In the genomic region with DNA sequence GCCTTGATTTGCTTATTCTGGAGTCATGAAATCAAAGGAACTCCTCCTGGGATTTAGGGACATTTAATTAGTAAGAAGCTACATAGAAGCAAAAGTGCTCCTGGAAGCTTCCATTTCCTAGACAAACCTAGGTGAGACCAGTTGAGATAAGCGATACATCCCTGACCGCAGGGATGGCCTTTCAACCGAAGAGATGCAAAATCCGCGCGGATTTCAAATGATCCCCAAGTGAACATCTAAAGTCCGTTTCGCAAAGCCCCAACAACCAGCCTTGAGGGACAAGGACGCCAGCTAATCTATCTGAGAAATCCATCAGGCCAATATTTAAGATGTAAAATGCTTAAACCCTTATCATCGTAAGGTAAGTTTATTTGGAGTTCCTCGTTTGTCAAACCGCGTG, we compare ENCODE assay signal across 9 mouse cellular contexts. TPM values are rescaled to one million over a fixed set of nuclear protein-coding genes. Genes with fewer than 3 reads are reported as not detected.
DNase-seq lines count a peak whose midpoint lies in the region; ATAC-seq and TF ChIP-seq lines count a peak whose summit lies in the region.
"Had no signal": no experiment of that assay in that cellular context is flagged by ENCODE, and none has a peak within 500 bp of the region (broad histone marks: within the 10 kb centered on the region; RNA-seq: fewer than 3 reads in every experiment).

No protein-coding gene starts in this region.

- DNase-seq in adrenal gland, postnatal 36 days: peak; percentile 5 to 15
- no peak for DNase-seq in adrenal gland, postnatal 25 days
- no peak for DNase-seq in spleen, adult 2 months (ENCODE audit: low read depth in 1 of 2, low spot score in 2 of 2)
- DNase-seq in spleen, adult 18-20 months: no peak
- no peak for DNase-seq in midbrain, embryonic 10.5 days (ENCODE audit: low spot score)
- DNase-seq in gastrocnemius, adult 18-20 months (ENCODE audit: low spot score): no peak
- no peak for DNase-seq in urinary bladder, adult 2 months (ENCODE audit: low spot score)

- H3K4me2 ChIP-seq in intestine, embryonic 15.5 days (replicated peaks): peak overlapping the region; percentile 64

- H3K4me1 ChIP-seq in spleen, adult 2 months (ENCODE audit: control insufficient read depth, insufficient read depth, insufficient read length): no peaks in the 10 kb centered on the region
- no peaks in the 10 kb centered on the region for H3K4me1 ChIP-seq in intestine, embryonic 15.5 days (replicated peaks)
- peaks cover 13% of the 10 kb centered on the region for H3K4me1 ChIP-seq in midbrain, embryonic 10.5 days

- no peaks in the 10 kb centered on the region for H3K9me3 ChIP-seq in intestine, embryonic 15.5 days
- H3K9me3 ChIP-seq in midbrain, embryonic 10.5 days (replicated peaks): no peaks in the 10 kb centered on the region

- no peak; the same call in 1 of the 2 replicates for TF ChIP-seq POLR2A in spleen, adult 2 months (IDR thresholded peaks at IDR 0.05; ENCODE audit: low read depth, low read length)

- H3K9ac ChIP-seq in intestine, embryonic 15.5 days: peak overlapping the region; percentile 56

- TF ChIP-seq CTCF in spleen, adult 2 months (IDR thresholded peaks at IDR 0.05; ENCODE audit: extremely low read depth, insufficient read depth, insufficient read length, insufficient replicate concordance): no peak

- no peaks in the 10 kb centered on the region; the same call in 1 of the 2 replicates for H3K36me3 ChIP-seq in spleen, adult 2 months (ENCODE audit: control insufficient read depth, insufficient read depth, low read length)
- no peaks in the 10 kb centered on the region for H3K36me3 ChIP-seq in intestine, embryonic 15.5 days
- no peaks in the 10 kb centered on the region for H3K36me3 ChIP-seq in midbrain, embryonic 10.5 days

- no peaks in the 10 kb centered on the region for H3K27me3 ChIP-seq in spleen, adult 2 months (ENCODE audit: control insufficient read depth, insufficient read depth, low read length)
- H3K27me3 ChIP-seq in intestine, embryonic 15.5 days (replicated peaks): no peaks in the 10 kb centered on the region
- H3K27me3 ChIP-seq in midbrain, embryonic 10.5 days (ENCODE audit: low read depth, poor library complexity, severe bottlenecking): no peaks in the 10 kb centered on the region

- WGBS in spleen, adult 2 months: 1% methylated on average over 13 of the region's 13 CpGs
- 1% methylated on average over 13 of the region's 13 CpGs for WGBS in intestine, embryonic 15.5 days
- WGBS in midbrain, embryonic 10.5 days: 3% methylated on average over 13 of the region's 13 CpGs

- no peak overlapping the region for H3K27ac ChIP-seq in spleen, adult 2 months (ENCODE audit: insufficient read depth, low read length)
- no peak overlapping the region for H3K27ac ChIP-seq in intestine, embryonic 15.5 days
- H3K27ac ChIP-seq in midbrain, embryonic 10.5 days (replicated peaks): peak overlapping the region; percentile 84

- ATAC-seq in intestine, embryonic 15.5 days: no peak

- H3K4me3 ChIP-seq in spleen, adult 2 months (ENCODE audit: extremely low read depth, insufficient read depth, insufficient read length): peak overlapping the region; percentile 83
- peak overlapping the region; percentile 68 for H3K4me3 ChIP-seq in intestine, embryonic 15.5 days (replicated peaks)
- peak overlapping the region; percentile 70 for H3K4me3 ChIP-seq in midbrain, embryonic 10.5 days

RNA-seq across cellular contexts. Expression of gene Rpp40, which starts 0.8 kb away (rescaled TPM):
- 10 to 100 TPM; 13.9 to 20.8 TPM for total RNA-seq in adrenal gland, postnatal 36 days (2021)
- total RNA-seq in adrenal gland, postnatal 25 days (2021): 19.0 and 20.7 TPM in 2 replicates
- polyA plus RNA-seq in spleen, adult 2 months (2012; rRNA removed): 2.1 and 3.1 TPM in 2 replicates
- polyA plus RNA-seq in intestine, embryonic 15.5 days (2015; fragmentation: Nextera tagmentation; extraction: Ambion mirVana): 21.6 and 23.8 TPM in 2 replicates
- polyA plus RNA-seq in midbrain, embryonic 10.5 days (2016; fragmentation: Nextera tagmentation; extraction: Ambion mirVana): 21.8 and 25.6 TPM in 2 replicates
- 10 to 100 TPM; 11.8 to 17.2 TPM for total RNA-seq in gastrocnemius, adult 18-20 months (2021)
- 7.2 and 7.6 TPM in 2 replicates for polyA plus RNA-seq in urinary bladder, adult 2 months (2012; rRNA removed)

RNA-seq across cellular contexts. Expression of gene Ppp1r3g, which starts 53.3 kb away (rescaled TPM):
- 1 to 10 TPM in 1 of 2 experiments, under 1 TPM in 1; 0.79 to 3.7 TPM for total RNA-seq in adrenal gland, postnatal 36 days (2021)
- total RNA-seq in adrenal gland, postnatal 25 days (2021): 0.38 and 0.43 TPM in 2 replicates
- not detected in 2 replicates for polyA plus RNA-seq in spleen, adult 2 months (2012; rRNA removed)
- polyA plus RNA-seq in intestine, embryonic 15.5 days (2015; fragmentation: Nextera tagmentation; extraction: Ambion mirVana): 0.70 and 0.71 TPM in 2 replicates
- polyA plus RNA-seq in midbrain, embryonic 10.5 days (2016; fragmentation: Nextera tagmentation; extraction: Ambion mirVana): 3.3 and 3.7 TPM in 2 replicates
- not detected for total RNA-seq in gastrocnemius, adult 18-20 months (2021)
- polyA plus RNA-seq in urinary bladder, adult 2 months (2012; rRNA removed): 0.04 and 0.16 TPM in 2 replicates
- total RNA-seq: hematopoietic stem cell, adult 5-6 weeks had no signal

Comparison
In these comparisons a context has a peak if more than half of its experiments do, and no peak if none do; other contexts are left out.
1. DNase-seq: peak in adrenal gland, postnatal 36 days (2 of 2); none in adrenal gland, postnatal 25 days (single experiment), spleen, adult 2 months (0 of 2), spleen, adult 18-20 months (0 of 2), midbrain, embryonic 10.5 days (single experiment), gastrocnemius, adult 18-20 months (single experiment) and urinary bladder, adult 2 months (single experiment).
2. Peak in every context shown above with its lines, with median percentiles within 50 percentile points of each other: H3K4me3 ChIP-seq.